Mouse (Mus musculus): Measurements from ENCODE around the gene Mpeg1.

DNA sequence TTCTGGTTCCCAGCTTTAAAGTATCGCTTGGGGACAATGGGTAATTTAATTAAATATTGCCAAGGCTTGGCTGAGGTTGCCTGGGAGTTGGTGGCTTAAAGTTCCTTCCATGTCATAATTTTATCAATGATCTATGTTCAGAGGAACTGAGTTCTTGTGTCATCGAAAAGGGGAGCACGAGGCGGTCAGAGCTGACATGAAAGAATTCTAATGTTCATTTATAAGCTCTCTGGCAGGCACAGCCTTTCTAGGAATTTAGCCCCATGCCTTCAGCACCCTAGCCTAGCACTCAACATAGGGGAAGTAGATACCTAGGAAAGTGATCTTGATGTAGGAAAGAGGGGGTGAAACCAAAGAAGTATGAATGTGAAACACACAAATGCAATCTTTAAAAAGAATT is 37.7 kb downstream of the Mpeg1 start:
- TF ChIP-seq USF1 (IDR thresholded peaks at IDR 0.05; ENCODE audit: low read depth) (no peak), CTCF (IDR thresholded peaks at IDR 0.05; ENCODE audit: control insufficient read depth, insufficient read depth, insufficient read length) (no peak), CEBPB (IDR thresholded peaks at IDR 0.05; ENCODE audit: low read depth) (no peak)
